Mouse (Mus musculus) C2C12 (cell line): ENCODE data around the gene Tmem178b. TPM values are rescaled to one million over a fixed set of nuclear protein-coding genes. Genes with fewer than 3 reads are reported as not detected.

ENCODE experiments used
- H3K27me3 ChIP-seq: one replicate; pipeline ENCODE4 v1.6.1; 2011; ENCODE audit not compliant: control insufficient read depth, insufficient read depth, insufficient read length
- H3K36me3 ChIP-seq: one replicate; pipeline ENCODE4 v1.6.1; 2011; ENCODE audit not compliant: control insufficient read depth, insufficient read depth
- H3K4me3 ChIP-seq: one replicate; pipeline ENCODE4 v1.5.1; 2011; ENCODE audit warnings: mild to moderate bottlenecking, control low read depth; ENCODE audit not compliant: poor library complexity, insufficient read depth, severe bottlenecking
- H3K79me2 ChIP-seq: one replicate; pipeline ENCODE4 v1.6.1; 2011; ENCODE audit not compliant: control insufficient read depth, insufficient read depth
- H3K79me3 ChIP-seq: one replicate; pipeline ENCODE4 v1.6.1; 2011; ENCODE audit warnings: low read depth, control low read depth
- H3ac ChIP-seq: one replicate; pipeline ENCODE3; 2011; ENCODE audit warnings: low read depth; ENCODE audit not compliant: control insufficient read depth, insufficient read length
- CEBPB ChIP-seq: IDR thresholded peaks from one replicate; pipeline ENCODE4 v1.6.1; 2011; ENCODE audit warnings: low read depth, mild to moderate bottlenecking, control low read depth, moderate library complexity
- CTCF ChIP-seq: IDR thresholded peaks from one replicate; pipeline ENCODE4 v1.5.1; 2011; ENCODE audit not compliant: control insufficient read depth, insufficient read depth, insufficient read length
- FOSL1 ChIP-seq: IDR thresholded peaks from one replicate; pipeline ENCODE4 v1.8.0; 2011; ENCODE audit warnings: mild to moderate bottlenecking, low read length; ENCODE audit not compliant: poor library complexity, insufficient read depth, severe bottlenecking
- MAX ChIP-seq: IDR thresholded peaks from one replicate; pipeline ENCODE4 v1.6.1; 2011; ENCODE audit warnings: mild to moderate bottlenecking, control low read depth
- MYOD1 ChIP-seq: IDR thresholded peaks from one replicate; pipeline ENCODE4 v1.6.1; 2011; ENCODE audit warnings: low read depth; ENCODE audit not compliant: control insufficient read depth, insufficient read length
- MYOG ChIP-seq: IDR thresholded peaks from one replicate; pipeline ENCODE4 v1.6.1; 2011; ENCODE audit not compliant: control insufficient read depth, insufficient read length; ENCODE audit errors: extremely low read depth
- USF1 ChIP-seq: IDR thresholded peaks from one replicate; pipeline ENCODE4 v1.6.1; 2011; ENCODE audit warnings: low read depth, mild to moderate bottlenecking, control low read depth, moderate library complexity
- polyA plus RNA-seq: library from polyadenylated mRNA; unstranded; fragments of >200 nt; fragmentation: generic; extraction: Trizol; gene quantifications from one replicate; pipeline ENCODE4 v1.2.1, GENCODE M21; 2012; ENCODE audit warnings: missing spikeins

The Tmem178b gene
- polyA plus RNA-seq, 1 experiment, result 0.01 TPM

- H3K36me3 ChIP-seq, result no peaks in the 10 kb centered on the region
Observed at GRCm38 (mm10) chr6:40112488-40112887, 239.4 kb downstream of the Tmem178b start.

GRCm38 (mm10) chr6:40116225-40116624, 243.2 kb downstream of the Tmem178b start:
- no peak for TF ChIP-seq FOSL1
- no peak for TF ChIP-seq USF1
- TF ChIP-seq MAX, result no peak

More at GRCm38 (mm10) chr6:40112488-40112887, 239.4 kb downstream of the Tmem178b start:
- Histone ChIP-seq H3K79me3 (no peaks in the 10 kb centered on the region), H3K27me3 (no peaks in the 10 kb centered on the region), H3ac (no peak overlapping the region), H3K4me3 (no peak overlapping the region), H3K79me2 (no peaks in the 10 kb centered on the region)
- TF ChIP-seq FOSL1, result no peak
- no peak for TF ChIP-seq MYOD1
- TF ChIP-seq CTCF, result no peak
- TF ChIP-seq CEBPB, result no peak
- TF ChIP-seq MAX, result no peak
- no peak for TF ChIP-seq USF1
- no peak for TF ChIP-seq MYOG

GRCm38 (mm10) chr6:40120176-40120575, 247.1 kb downstream of the Tmem178b start:
- Histone ChIP-seq H3K79me2 (no peaks in the 10 kb centered on the region), H3K79me3 (no peaks in the 10 kb centered on the region), H3K36me3 (no peaks in the 10 kb centered on the region), H3K4me3 (no peak overlapping the region), H3K27me3 (no peaks in the 10 kb centered on the region), H3ac (no peak overlapping the region)
- no peak for TF ChIP-seq USF1
- no peak for TF ChIP-seq CEBPB
- TF ChIP-seq MYOG, result no peak
- no peak for TF ChIP-seq FOSL1
- no peak for TF ChIP-seq MAX
- TF ChIP-seq MYOD1, result no peak
- TF ChIP-seq CTCF, result no peak

More at GRCm38 (mm10) chr6:40116225-40116624, 243.2 kb downstream of the Tmem178b start:
- Histone ChIP-seq H3K36me3 (no peaks in the 10 kb centered on the region), H3K4me3 (no peak overlapping the region), H3K27me3 (no peaks in the 10 kb centered on the region), H3K79me3 (no peaks in the 10 kb centered on the region), H3ac (no peak overlapping the region), H3K79me2 (no peaks in the 10 kb centered on the region)

- H3ac ChIP-seq, result no peak overlapping the region
- no peak overlapping the region for H3K4me3 ChIP-seq
- no peaks in the 10 kb centered on the region for H3K79me2 ChIP-seq
- no peaks in the 10 kb centered on the region for H3K36me3 ChIP-seq
- H3K79me3 ChIP-seq, result no peaks in the 10 kb centered on the region
- no peak for TF ChIP-seq CEBPB
- TF ChIP-seq MYOG, result no peak
- TF ChIP-seq MAX, result no peak
- TF ChIP-seq MYOD1, result no peak
- TF ChIP-seq CTCF, result no peak
- TF ChIP-seq FOSL1, result no peak
- TF ChIP-seq USF1, result no peak
- no peaks in the 10 kb centered on the region for H3K27me3 ChIP-seq
Observed at GRCm38 (mm10) chr6:40121494-40121893, 248.4 kb downstream of the Tmem178b start.

GRCm38 (mm10) chr6:40123070-40123690, 250.1 kb downstream of the Tmem178b start:
- H3ac ChIP-seq, result no peak overlapping the region
- no peaks in the 10 kb centered on the region for H3K79me2 ChIP-seq
- H3K4me3 ChIP-seq, result no peak overlapping the region
- no peaks in the 10 kb centered on the region for H3K27me3 ChIP-seq
- no peaks in the 10 kb centered on the region for H3K79me3 ChIP-seq
- TF ChIP-seq FOSL1 (peak; percentile 47), MYOG (no peak), MAX (peak; percentile 90), CEBPB (no peak), MYOD1 (peak; percentile 20), CTCF (no peak), USF1 (no peak)
- no peaks in the 10 kb centered on the region for H3K36me3 ChIP-seq

GRCm38 (mm10) chr6:40123960-40124359, 250.9 kb downstream of the Tmem178b start:
- Histone ChIP-seq H3K4me3 (no peak overlapping the region), H3K27me3 (no peaks in the 10 kb centered on the region), H3K79me2 (no peaks in the 10 kb centered on the region), H3K36me3 (no peaks in the 10 kb centered on the region), H3K79me3 (no peaks in the 10 kb centered on the region), H3ac (no peak overlapping the region)
- TF ChIP-seq FOSL1, result peak; percentile 88
- TF ChIP-seq MYOD1, result no peak

GRCm38 (mm10) chr6:40128716-40129115, 255.6 kb downstream of the Tmem178b start:
- Histone ChIP-seq H3ac (no peak overlapping the region), H3K79me2 (no peaks in the 10 kb centered on the region)
- TF ChIP-seq USF1 (no peak), CTCF (no peak)

More at GRCm38 (mm10) chr6:40128716-40129115, 255.6 kb downstream of the Tmem178b start:
- H3K27me3 ChIP-seq, result no peaks in the 10 kb centered on the region
- H3K4me3 ChIP-seq, result no peak overlapping the region
- no peaks in the 10 kb centered on the region for H3K79me3 ChIP-seq
- no peaks in the 10 kb centered on the region for H3K36me3 ChIP-seq
